Mouse (Mus musculus) bone marrow macrophage, adult 2 months (primary cell): ENCODE measurements around the gene Hoxd10. TPM values are rescaled to one million over a fixed set of nuclear protein-coding genes. Genes with fewer than 3 reads are reported as not detected.

Source experiments
- H3K27ac ChIP-seq: 2 replicates; pipeline ENCODE4 v1.5.1; 2012; ENCODE audit warnings: low read depth, low read length; ENCODE audit not compliant: insufficient read depth
- H3K4me1 ChIP-seq: 2 replicates; pipeline ENCODE4 v1.6.1; 2012; ENCODE audit warnings: low read length; ENCODE audit not compliant: control insufficient read depth, insufficient read depth
- H3K4me3 ChIP-seq: 2 replicates; pipeline ENCODE4 v1.5.1; 2012; ENCODE audit warnings: mild to moderate bottlenecking, low read length, moderate library complexity; ENCODE audit not compliant: insufficient read depth
- CTCF ChIP-seq: IDR thresholded peaks from 2 replicates; pipeline ENCODE4 v1.5.1; 2012; ENCODE audit warnings: low read depth, mild to moderate bottlenecking, low read length, moderate library complexity
- POLR2A ChIP-seq: IDR thresholded peaks from 2 replicates; pipeline ENCODE4 v1.6.1; 2012; ENCODE audit warnings: mild to moderate bottlenecking, low read depth, low read length, borderline replicate concordance
- polyA plus RNA-seq: library from polyadenylated mRNA; stranded (reverse); fragments of >200 nt; gene quantifications from 2 replicates; pipeline ENCODE4 v1.2.4, GENCODE M21; 2012; ENCODE audit not compliant: missing spikeins, insufficient read depth, insufficient read length

Hoxd10 gene
- polyA plus RNA-seq, 1 experiment, result not detected

GRCm38 (mm10) chr2:74680561-74681398, 10.9 kb upstream of the Hoxd10 start:
- no peaks in the 10 kb centered on the region for H3K4me1 ChIP-seq
- H3K27ac ChIP-seq, result no peak overlapping the region
- no peak for TF ChIP-seq POLR2A
- TF ChIP-seq CTCF, result no peak
- H3K4me3 ChIP-seq, result no peak overlapping the region

- TF ChIP-seq CTCF (no peak), POLR2A (no peak)
- no peak overlapping the region for H3K4me3 ChIP-seq
- no peaks in the 10 kb centered on the region for H3K4me1 ChIP-seq
- no peak overlapping the region for H3K27ac ChIP-seq
Observed at GRCm38 (mm10) chr2:74681594-74682531, 9.9 kb upstream of the Hoxd10 start.

GRCm38 (mm10) chr2:74682796-74683195, 8.9 kb upstream of the Hoxd10 start:
- no peak for TF ChIP-seq POLR2A
- no peak for TF ChIP-seq CTCF
- no peak overlapping the region for H3K27ac ChIP-seq
- no peaks in the 10 kb centered on the region for H3K4me1 ChIP-seq
- no peak overlapping the region for H3K4me3 ChIP-seq

- H3K4me1 ChIP-seq, result no peaks in the 10 kb centered on the region
- no peak overlapping the region for H3K27ac ChIP-seq
- H3K4me3 ChIP-seq, result no peak overlapping the region
- TF ChIP-seq CTCF, result no peak
- no peak for TF ChIP-seq POLR2A
Observed at GRCm38 (mm10) chr2:74683471-74683951, 8.2 kb upstream of the Hoxd10 start.

- Histone ChIP-seq H3K4me3 (no peak overlapping the region), H3K4me1 (no peaks in the 10 kb centered on the region), H3K27ac (no peak overlapping the region)
- TF ChIP-seq POLR2A (no peak), CTCF (no peak)
Observed at GRCm38 (mm10) chr2:74684106-74684505, 7.6 kb upstream of the Hoxd10 start.

GRCm38 (mm10) chr2:74685059-74685603, 6.6 kb upstream of the Hoxd10 start:
- no peak overlapping the region for H3K4me3 ChIP-seq
- H3K4me1 ChIP-seq, result no peaks in the 10 kb centered on the region
- no peak overlapping the region for H3K27ac ChIP-seq
- TF ChIP-seq POLR2A, result no peak
- TF ChIP-seq CTCF, result no peak

- TF ChIP-seq POLR2A, result no peak
- TF ChIP-seq CTCF, result no peak
- H3K4me1 ChIP-seq, result no peaks in the 10 kb centered on the region
- no peak overlapping the region for H3K4me3 ChIP-seq
- no peak overlapping the region for H3K27ac ChIP-seq
Observed at GRCm38 (mm10) chr2:74686301-74686987, 5.3 kb upstream of the Hoxd10 start.

- no peak for TF ChIP-seq CTCF
- TF ChIP-seq POLR2A, result no peak
Observed at GRCm38 (mm10) chr2:74686988-74687697, 4.6 kb upstream of the Hoxd10 start.

More at GRCm38 (mm10) chr2:74686988-74687697, 4.6 kb upstream of the Hoxd10 start:
- no peaks in the 10 kb centered on the region for H3K4me1 ChIP-seq
- H3K27ac ChIP-seq, result no peak overlapping the region
- H3K4me3 ChIP-seq, result no peak overlapping the region
